Mouse (Mus musculus): Measurements from ENCODE around the gene Retsat. TPM values are rescaled to one million over a fixed set of nuclear protein-coding genes. Genes with fewer than 3 reads are reported as not detected.

The Retsat gene
- polyA plus RNA-seq (2017; shearing (Covaris generic)), result 1 to 10 TPM; 3.9 to 5.5 (median 4.1) TPM

GRCm38 (mm10) chr6:72597956-72598753, at the start of gene Retsat, which contains the start of gene Elmod3:
Gene Retsat (plus strand): TSS chr6:72598475.
Gene Elmod3 (minus strand): TSS chr6:72598413.
- peak; percentile 84 for ATAC-seq

GRCm38 (mm10) chr6:72549041-72549580, 49.2 kb upstream of the Retsat start:
- ATAC-seq, result no peak

- ATAC-seq, result no peak
Measured at GRCm38 (mm10) chr6:72550025-72550424, 48.2 kb upstream of the Retsat start.

GRCm38 (mm10) chr6:72550503-72551100, 47.7 kb upstream of the Retsat start:
- peak; percentile 48 for ATAC-seq

- ATAC-seq, result peak; percentile 85
Measured at GRCm38 (mm10) chr6:72552171-72553078, 45.9 kb upstream of the Retsat start.

GRCm38 (mm10) chr6:72553079-72553412, 45.2 kb upstream of the Retsat start:
- no peak for ATAC-seq

- no peak for ATAC-seq
Measured at GRCm38 (mm10) chr6:72560801-72561200, 37.5 kb upstream of the Retsat start.

- ATAC-seq, result no peak
Measured at GRCm38 (mm10) chr6:72562486-72562885, 35.8 kb upstream of the Retsat start.

- no peak for ATAC-seq
Measured at GRCm38 (mm10) chr6:72562894-72563293, 35.4 kb upstream of the Retsat start.

- no peak for ATAC-seq
Measured at GRCm38 (mm10) chr6:72565506-72565905, 32.8 kb upstream of the Retsat start.

- peak; percentile 95 for ATAC-seq
Measured at GRCm38 (mm10) chr6:72566044-72566443, 32.2 kb upstream of the Retsat start.

GRCm38 (mm10) chr6:72567508-72567907, 30.8 kb upstream of the Retsat start:
- no peak for ATAC-seq

- no peak for ATAC-seq
Measured at GRCm38 (mm10) chr6:72568736-72569135, 29.5 kb upstream of the Retsat start.

GRCm38 (mm10) chr6:72570644-72571397, 27.5 kb upstream of the Retsat start:
- ATAC-seq, result no peak

GRCm38 (mm10) chr6:72571826-72572225, 26.4 kb upstream of the Retsat start:
- ATAC-seq, result no peak

- ATAC-seq, result no peak
Measured at GRCm38 (mm10) chr6:72576041-72576440, 22.2 kb upstream of the Retsat start.

- ATAC-seq, result no peak
Measured at GRCm38 (mm10) chr6:72581625-72582382, 16.5 kb upstream of the Retsat start.

- no peak for ATAC-seq
Measured at GRCm38 (mm10) chr6:72583211-72583839, 14.9 kb upstream of the Retsat start.

- no peak for ATAC-seq
Measured at GRCm38 (mm10) chr6:72584154-72584553, 14.1 kb upstream of the Retsat start.

GRCm38 (mm10) chr6:72586701-72587100, 11.6 kb upstream of the Retsat start:
- no peak for ATAC-seq

- ATAC-seq, result no peak
Measured at GRCm38 (mm10) chr6:72588307-72588706, 10.0 kb upstream of the Retsat start.
